Mouse (Mus musculus) heart, postnatal 0 days (tissue): Measurements from ENCODE around the gene Sorcs2.

Experiments
- CTCF ChIP-seq: IDR thresholded peaks from 2 replicates; pipeline ENCODE4 v1.5.1; 2016; ENCODE audit warnings: antibody characterized with exemption, control low read depth, low read depth
- EP300 ChIP-seq: IDR thresholded peaks from 2 replicates; pipeline ENCODE4 v1.6.1; 2016; ENCODE audit warnings: antibody characterized with exemption, low read depth

GRCm38 (mm10) chr5:36320667-36321066 is 77.3 kb downstream of the Sorcs2 start:
- TF ChIP-seq EP300 (no peak), CTCF (no peak)
